Mouse (Mus musculus) urinary bladder, adult 2 months (tissue): Measurements from ENCODE around the gene Scgb2b19. TPM values are rescaled to one million over a fixed set of nuclear protein-coding genes. Genes with fewer than 3 reads are reported as not detected.
"Not testable (repeated sequence)": the region's sequence is repeated elsewhere in the genome, so short reads cannot be mapped to it uniquely, and the experiment has no call there.

ENCODE experiments used
- DNase-seq: peaks from one replicate; pipeline ENCODE4 v3.0.0; 2022; ENCODE audit warnings: low spot score
- polyA plus RNA-seq: library from polyadenylated mRNA; depleted of rRNA; stranded (reverse); fragments of >200 nt; gene quantifications from 2 replicates; pipeline ENCODE4 v1.2.3, GENCODE M21; 2012; rRNA removed

Scgb2b19 gene
- polyA plus RNA-seq = not detected in 2 replicates

DNA sequence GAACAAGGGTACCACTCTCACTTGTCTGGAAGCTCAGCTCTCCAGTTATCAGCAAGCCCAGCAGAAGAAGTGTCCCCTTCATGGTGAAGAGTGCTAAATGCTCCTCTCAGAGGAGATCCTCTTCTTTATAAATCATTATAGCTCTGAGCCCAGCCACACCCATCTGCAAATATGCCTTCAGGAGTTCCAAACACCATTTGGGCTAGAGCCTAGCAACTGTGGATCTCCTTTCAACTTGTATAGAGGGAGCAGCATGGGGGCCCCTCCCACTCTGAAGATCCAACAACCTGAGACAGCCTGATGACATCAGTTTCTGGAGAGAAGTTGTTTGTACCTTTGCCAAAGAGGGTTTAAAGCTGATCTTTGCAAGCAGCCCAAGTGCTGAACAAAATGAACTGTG lies at the start of gene Scgb2b19:
TSS of gene Scgb2b19 (minus strand) at position 101 of the 400 bp plus-strand sequence.
- DNase-seq = not testable (repeated sequence)

DNA sequence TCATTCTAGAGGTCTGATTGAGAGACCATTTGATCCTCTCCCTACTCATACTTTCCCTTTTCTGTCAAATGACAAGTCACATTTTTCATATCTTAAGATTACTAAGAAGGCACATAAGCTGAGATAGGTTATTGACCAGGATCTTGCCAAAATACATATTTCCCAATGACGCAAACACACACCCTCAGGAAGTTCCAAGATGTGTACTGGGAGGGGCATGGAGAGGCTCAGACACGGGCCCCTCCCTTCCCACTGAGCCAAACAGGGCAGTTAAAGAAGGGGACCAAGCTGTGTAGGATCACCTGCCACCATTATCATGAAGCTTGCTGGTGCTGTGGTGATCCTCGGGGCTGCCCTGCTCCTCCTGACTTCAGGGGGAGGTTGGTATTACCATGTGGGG lies 6.9 kb upstream of the Scgb2b19 start, which contains the start of gene Scgb1b19:
TSS of gene Scgb1b19 (plus strand) at position 301 of the 400 bp plus-strand sequence.
- not testable (repeated sequence) for DNase-seq

Other genes starting within 250 kb of the Scgb2b19 start
- not detected in 2 replicates for gene Scgb2b17, start 223.8 kb downstream of the Scgb2b19 start, polyA plus RNA-seq
- gene Scgb1b17, start 216.9 kb downstream of the Scgb2b19 start, polyA plus RNA-seq = not detected in 2 replicates
- not detected in 2 replicates for gene Scgb2b18, start 106.5 kb downstream of the Scgb2b19 start, polyA plus RNA-seq
- not detected in 2 replicates for gene Scgb1b18, start 94.8 kb downstream of the Scgb2b19 start, polyA plus RNA-seq
- not detected in 2 replicates for gene Scgb1b19, start 7.0 kb upstream of the Scgb2b19 start, polyA plus RNA-seq
- not detected in 2 replicates for gene Scgb2b20, start 86.0 kb upstream of the Scgb2b19 start, polyA plus RNA-seq
- gene Scgb1b20, start 92.9 kb upstream of the Scgb2b19 start, polyA plus RNA-seq = not detected in 2 replicates
- not detected in 2 replicates for gene Scgb2b21, start 240.1 kb upstream of the Scgb2b19 start, polyA plus RNA-seq